Mouse (Mus musculus) ovary, postnatal 14 days (tissue): ENCODE data around the gene Hps4.

ENCODE experiments used
- DNase-seq: peaks from one replicate; pipeline ENCODE4 v3.0.0; 2022; ENCODE audit warnings: low spot score

Gene Hps4

GRCm38 (mm10) chr5:112324637-112325545 is 18.0 kb upstream of the Hps4 start:
- DNase-seq, result peak; percentile 13

GRCm38 (mm10) chr5:112325546-112326445 is 17.1 kb upstream of the Hps4 start, which contains the start of gene Tfip11:
TSS of gene Tfip11 (plus strand) at chr5:112326358.
- peak; percentile 96 for DNase-seq

GRCm38 (mm10) chr5:112326446-112327009 is 16.4 kb upstream of the Hps4 start:
- no peak for DNase-seq

GRCm38 (mm10) chr5:112327854-112328253 is 15.0 kb upstream of the Hps4 start:
- no peak for DNase-seq

- no peak for DNase-seq
Observed at GRCm38 (mm10) chr5:112329805-112330564, 12.9 kb upstream of the Hps4 start.

- DNase-seq, result peak; percentile 47
Observed at GRCm38 (mm10) chr5:112335473-112335872, 7.4 kb upstream of the Hps4 start.

GRCm38 (mm10) chr5:112337004-112337403 is 5.9 kb upstream of the Hps4 start:
- DNase-seq, result no peak

- DNase-seq, result no peak
Observed at GRCm38 (mm10) chr5:112339215-112339614, 3.7 kb upstream of the Hps4 start.

- no peak for DNase-seq
Observed at GRCm38 (mm10) chr5:112343205-112343595, 317 bp downstream of the Hps4 start.

GRCm38 (mm10) chr5:112344092-112344960 is 1.4 kb downstream of the Hps4 start:
- no peak for DNase-seq

- DNase-seq, result no peak
Observed at GRCm38 (mm10) chr5:112346211-112346965, 3.5 kb downstream of the Hps4 start.

- DNase-seq, result no peak
Observed at GRCm38 (mm10) chr5:112349169-112349568, 6.3 kb downstream of the Hps4 start.

- no peak for DNase-seq
Observed at GRCm38 (mm10) chr5:112355493-112355892, 12.6 kb downstream of the Hps4 start.

- no peak for DNase-seq
Observed at GRCm38 (mm10) chr5:112355910-112356309, 13.0 kb downstream of the Hps4 start, which contains the start of gene Gm6583. TSS of gene Gm6583 (minus strand) at chr5:112356033.

- no peak for DNase-seq
Observed at GRCm38 (mm10) chr5:112356322-112356721, 13.4 kb downstream of the Hps4 start.

GRCm38 (mm10) chr5:112359520-112359919 is 16.6 kb downstream of the Hps4 start:
- DNase-seq, result no peak

GRCm38 (mm10) chr5:112360077-112360476 is 17.2 kb downstream of the Hps4 start:
- DNase-seq, result no peak

- no peak for DNase-seq
Observed at GRCm38 (mm10) chr5:112364184-112364797, 21.4 kb downstream of the Hps4 start.

GRCm38 (mm10) chr5:112366879-112367278 is 24.0 kb downstream of the Hps4 start:
- DNase-seq, result no peak
